9 mouse cellular contexts compared by ENCODE assay signal in genomic region chr3:35481841-35482240, GRCm38 (mm10).
A peak's percentile ranks its signal among the peaks of the same experiment; 100 is the strongest.
DNase-seq lines count a peak whose midpoint lies in the region; ATAC-seq and TF ChIP-seq lines count a peak whose summit lies in the region.
"Had no signal": no experiment of that assay in that cellular context is flagged by ENCODE, and none has a peak within 500 bp of the region (broad histone marks: within the 10 kb centered on the region; RNA-seq: fewer than 3 reads in every experiment).

No protein-coding gene starts in this region.

- intact Hi-C loops in gastrocnemius, postnatal 36 days (cut with DNase I) = loop anchor here (2.0 kb wide), 1 partner anchor 833 kb away; no protein-coding TSS in a partner anchor

- TF ChIP-seq CTCF in heart, postnatal 0 days (IDR thresholded peaks at IDR 0.05; ENCODE audit: low read depth) = no peak
- TF ChIP-seq CTCF in forebrain, postnatal 0 days (IDR thresholded peaks at IDR 0.05; ENCODE audit: low read depth) = no peak

- ATAC-seq in heart, postnatal 0 days (ENCODE audit: insufficient read depth, low read depth) = no peak
- ATAC-seq in forebrain, postnatal 0 days = peak; percentile 54
- ATAC-seq in midbrain, embryonic 16.5 days = peak; percentile 72
- ATAC-seq in monocyte, adult 5-6 weeks (replicated peaks; ENCODE audit: insufficient number of reproducible peaks, low FRiP score, low TSS enrichment, poor library complexity, severe bottlenecking) = no peak

- no peak overlapping the region for H3K9ac ChIP-seq in heart, postnatal 0 days (replicated peaks; ENCODE audit: low read depth, low read length)
- no peak overlapping the region; the same call in 1 of the 2 replicates for H3K9ac ChIP-seq in forebrain, postnatal 0 days
- no peak overlapping the region for H3K9ac ChIP-seq in midbrain, embryonic 16.5 days (ENCODE audit: low read depth, low read length)

- no peak for TF ChIP-seq EP300 in heart, postnatal 0 days (IDR thresholded peaks at IDR 0.05; ENCODE audit: low read depth)

- H3K4me3 ChIP-seq in heart, postnatal 0 days (ENCODE audit: low read depth, low read length) = peak overlapping the region; percentile 19
- H3K4me3 ChIP-seq in forebrain, postnatal 0 days (ENCODE audit: low read depth, low read length) = peak overlapping the region; percentile 13
- H3K4me3 ChIP-seq in midbrain, embryonic 16.5 days (ENCODE audit: low read depth, low read length) = peak overlapping the region; percentile 19; the same call in 1 of the 2 replicates

- WGBS in heart, postnatal 0 days = 30% methylated on average over 11 of the region's 11 CpGs
- 7% methylated on average over 11 of the region's 11 CpGs for WGBS in forebrain, postnatal 0 days
- WGBS in midbrain, embryonic 16.5 days = 17% methylated on average over 11 of the region's 11 CpGs

- H3K4me1 ChIP-seq in heart, postnatal 0 days (ENCODE audit: control insufficient read depth, insufficient read depth) = no peaks in the 10 kb centered on the region
- 0 out of 2 replicates have a peak, but pooled peaks cover 2% of the 10 kb centered on the region for H3K4me1 ChIP-seq in forebrain, postnatal 0 days (ENCODE audit: insufficient read depth)
- peaks cover 10% of the 10 kb centered on the region; the same call in 1 of the 2 replicates for H3K4me1 ChIP-seq in midbrain, embryonic 16.5 days (ENCODE audit: control insufficient read depth, insufficient read depth, low read length)

- no peaks in the 10 kb centered on the region for H3K9me3 ChIP-seq in heart, postnatal 0 days (replicated peaks; ENCODE audit: control insufficient read depth, low read length)
- H3K9me3 ChIP-seq in forebrain, postnatal 0 days (ENCODE audit: low read length) = no peaks in the 10 kb centered on the region
- no peaks in the 10 kb centered on the region for H3K9me3 ChIP-seq in midbrain, embryonic 16.5 days (replicated peaks; ENCODE audit: control insufficient read depth, low read length, poor library complexity, severe bottlenecking)

- DNase-seq in heart, postnatal 0 days (ENCODE audit: low spot score) = no peak
- no peak for DNase-seq in heart, adult 9 months (ENCODE audit: low spot score in 2 of 2)
- DNase-seq in embryo, embryonic 10.5 days (ENCODE audit: low spot score) = peak; percentile 26
- peak; percentile 35 for DNase-seq in forebrain, postnatal 0 days
- no peak for DNase-seq in gastrocnemius, postnatal 36 days
- no peak for DNase-seq in thymus, postnatal 4 days

- no peak overlapping the region for H3K27ac ChIP-seq in heart, postnatal 0 days (ENCODE audit: low read depth)
- no peak overlapping the region for H3K27ac ChIP-seq in forebrain, postnatal 0 days (ENCODE audit: low read depth, low read length)
- no peak overlapping the region for H3K27ac ChIP-seq in midbrain, embryonic 16.5 days (ENCODE audit: low read length)

- peaks cover 11% of the 10 kb centered on the region; the same call in 1 of the 2 replicates for H3K27me3 ChIP-seq in heart, postnatal 0 days (ENCODE audit: control insufficient read depth, insufficient read depth, low read length)
- no peaks in the 10 kb centered on the region for H3K27me3 ChIP-seq in forebrain, postnatal 0 days (ENCODE audit: insufficient read depth, low read length)
- no peaks in the 10 kb centered on the region; the same call in 1 of the 2 replicates for H3K27me3 ChIP-seq in midbrain, embryonic 16.5 days (ENCODE audit: control insufficient read depth, insufficient read depth, low read depth, low read length)

- no peaks in the 10 kb centered on the region for H3K36me3 ChIP-seq in heart, postnatal 0 days (replicated peaks; ENCODE audit: control insufficient read depth, insufficient read depth, low read length)
- no peaks in the 10 kb centered on the region for H3K36me3 ChIP-seq in forebrain, postnatal 0 days (ENCODE audit: insufficient read depth)
- H3K36me3 ChIP-seq in midbrain, embryonic 16.5 days (ENCODE audit: control insufficient read depth, insufficient read depth, low read length) = no peaks in the 10 kb centered on the region

- H3K4me2 ChIP-seq in heart, postnatal 0 days (ENCODE audit: low read depth, low read length) = peak overlapping the region; percentile 42
- peak overlapping the region; percentile 42 for H3K4me2 ChIP-seq in forebrain, postnatal 0 days (ENCODE audit: low read depth)
- H3K4me2 ChIP-seq in midbrain, embryonic 16.5 days (ENCODE audit: low read length) = peak overlapping the region; percentile 49
- H3K4me2 ChIP-seq: liver, embryonic 11.5 days had no signal

Comparison
In these comparisons a context has a peak if more than half of its experiments do, and no peak if none do; other contexts are left out.
1. ATAC-seq: peak in forebrain, postnatal 0 days (single experiment) and midbrain, embryonic 16.5 days (single experiment); none in heart, postnatal 0 days (single experiment) and monocyte, adult 5-6 weeks (single experiment).
2. DNase-seq: peak in embryo, embryonic 10.5 days (single experiment) and forebrain, postnatal 0 days (single experiment); none in heart, postnatal 0 days (single experiment), heart, adult 9 months (0 of 2), gastrocnemius, postnatal 36 days (0 of 2) and thymus, postnatal 4 days (single experiment).
3. Peak in every context shown above with its lines, with median percentiles within 50 percentile points of each other: H3K4me2 ChIP-seq and H3K4me3 ChIP-seq.